Mouse (Mus musculus) liver, embryonic 12.5 days (tissue): Measurements from ENCODE around the gene 9230112D13Rik. TPM values are rescaled to one million over a fixed set of nuclear protein-coding genes. Genes with fewer than 3 reads are reported as not detected.

Experiments
- ATAC-seq: fragments of 200-750 bp; cut with Nextera tagmentation; 2 replicates; pipeline ENCODE4 v1.8.0; 2017; ENCODE audit warnings: moderate number of reproducible peaks, mild to moderate bottlenecking, moderate library complexity
- H3K27ac ChIP-seq: fragments of 300-500 bp; sonication (generic); 2 replicates; pipeline ENCODE4 v1.5.1; 2016; ENCODE audit warnings: mild to moderate bottlenecking
- H3K27me3 ChIP-seq: fragments of 300-500 bp; sonication (generic); replicated peaks from 2 replicates; pipeline ENCODE4 v1.6.1; 2016; ENCODE audit warnings: mild to moderate bottlenecking, moderate library complexity
- H3K36me3 ChIP-seq: fragments of 300-500 bp; sonication (generic); 2 replicates; pipeline ENCODE4 v1.6.1; 2016; ENCODE audit warnings: mild to moderate bottlenecking, moderate library complexity
- H3K4me1 ChIP-seq: fragments of 300-500 bp; sonication (generic); 2 replicates; pipeline ENCODE4 v1.6.1; 2016
- H3K4me2 ChIP-seq: fragments of 300-500 bp; sonication (generic); 2 replicates; pipeline ENCODE4 v1.6.1; 2016; ENCODE audit warnings: mild to moderate bottlenecking, moderate library complexity
- H3K4me3 ChIP-seq: fragments of 300-500 bp; sonication (generic); 2 replicates; pipeline ENCODE4 v1.5.1; 2016; ENCODE audit warnings: mild to moderate bottlenecking, moderate library complexity
- H3K9ac ChIP-seq: fragments of 300-500 bp; sonication (generic); 2 replicates; pipeline ENCODE4 v1.6.1; 2016; ENCODE audit warnings: mild to moderate bottlenecking, moderate library complexity
- H3K9me3 ChIP-seq: fragments of 300-500 bp; sonication (generic); replicated peaks from 2 replicates; pipeline ENCODE4 v1.6.1; 2016; ENCODE audit warnings: mild to moderate bottlenecking, moderate library complexity
- WGBS: fragments of 180-500 bp; shearing (Covaris S2); methylation state at CpG from one replicate; pipeline ENCODE4 v1.1.7; 2016; ENCODE audit not compliant: insufficient replicate concordance; 5-methylcytosine and 5-hydroxymethylcytosine counted together
- polyA plus RNA-seq: library from polyadenylated mRNA; unstranded; fragments of >200 nt; fragmentation: Nextera tagmentation; extraction: Ambion mirVana; gene quantifications from 2 replicates; pipeline ENCODE4 v1.2.1, GENCODE M21; 2016

Gene 9230112D13Rik
- polyA plus RNA-seq, 1 experiment from 2014 or later, result not detected

- Histone ChIP-seq H3K4me2 (no peak overlapping the region), H3K9ac (no peak overlapping the region), H3K9me3 (no peaks in the 10 kb centered on the region), H3K4me3 (no peak overlapping the region), H3K27me3 (peaks cover 60% of the 10 kb centered on the region), H3K36me3 (no peaks in the 10 kb centered on the region), H3K27ac (no peak overlapping the region), H3K4me1 (peaks cover 51% of the 10 kb centered on the region)
- WGBS, result 19% methylated on average over 7 of the region's 7 CpGs
- ATAC-seq, result no peak
Observed at GRCm38 (mm10) chr14:34505309-34505708, 17.3 kb downstream of the 9230112D13Rik start.

DNA sequence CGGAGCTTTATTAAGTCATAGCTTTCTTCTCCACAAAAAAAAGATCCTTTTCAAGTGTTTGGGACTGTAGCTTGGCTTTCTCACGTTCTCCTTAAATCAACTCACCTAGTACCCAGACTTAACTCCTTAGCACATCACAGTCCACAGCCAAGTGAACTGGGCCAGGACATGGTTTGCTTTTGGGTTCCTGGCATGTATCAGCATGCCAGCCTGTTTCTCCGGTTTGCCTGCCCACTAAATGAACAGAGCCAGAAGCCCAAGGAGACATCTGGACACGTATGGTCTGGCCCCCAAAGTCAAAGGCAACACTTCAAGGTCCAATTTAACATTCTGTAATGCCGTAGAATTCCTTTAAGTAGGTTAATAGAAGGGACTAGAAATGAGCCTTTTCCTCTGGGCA, 18.2 kb downstream of the 9230112D13Rik start:
- Histone ChIP-seq H3K9ac (no peak overlapping the region), H3K36me3 (no peaks in the 10 kb centered on the region), H3K27me3 (peaks cover 68% of the 10 kb centered on the region), H3K27ac (no peak overlapping the region), H3K4me2 (no peak overlapping the region), H3K4me3 (no peak overlapping the region), H3K4me1 (peaks cover 56% of the 10 kb centered on the region), H3K9me3 (no peaks in the 10 kb centered on the region)
- WGBS, result 85% methylated on average over 5 of the region's 5 CpGs
- no peak for ATAC-seq

DNA sequence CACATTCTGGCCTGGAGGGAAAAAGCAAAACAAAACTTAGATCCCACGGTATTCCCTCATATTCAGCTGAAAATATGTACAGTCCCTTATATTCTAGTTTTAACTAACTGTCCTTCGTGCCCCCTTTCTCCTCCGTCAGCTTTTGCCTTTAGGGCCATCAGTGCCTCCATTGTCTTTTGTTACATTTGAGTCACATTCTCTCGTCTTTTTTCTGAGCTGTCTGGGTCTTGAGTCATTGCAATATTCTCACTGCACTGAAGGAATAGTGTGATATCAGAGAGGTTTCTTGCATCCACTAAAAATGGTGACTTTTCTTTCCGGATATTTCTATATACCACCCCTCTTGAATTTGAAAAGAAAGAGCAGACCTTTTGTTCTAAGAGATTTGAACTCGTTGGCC, 18.8 kb downstream of the 9230112D13Rik start:
- H3K4me1 ChIP-seq, result peaks cover 50% of the 10 kb centered on the region
- peak overlapping the region; percentile 96; the same call in 1 of the 2 replicates for H3K4me2 ChIP-seq
- peaks cover 73% of the 10 kb centered on the region for H3K27me3 ChIP-seq

GRCm38 (mm10) chr14:34503325-34503647, 19.3 kb downstream of the 9230112D13Rik start, which contains the start of gene Bmpr1a:
Gene Bmpr1a, minus strand, starts transcription at chr14:34503341.
- 10% methylated on average over 15 of the region's 15 CpGs for WGBS
- peak within 1 kb of the TSS; percentile 85 for H3K9ac ChIP-seq
- peaks cover 46% of the 10 kb centered on the region for H3K4me1 ChIP-seq
- no peaks in the 10 kb centered on the region for H3K9me3 ChIP-seq
- H3K27ac ChIP-seq, result peak within 1 kb of the TSS; percentile 80
- peak within 1 kb of the TSS; percentile 96 for H3K4me2 ChIP-seq
- H3K27me3 ChIP-seq, result peaks cover 73% of the 10 kb centered on the region
- peak within 1 kb of the TSS; percentile 77 for H3K4me3 ChIP-seq
- H3K36me3 ChIP-seq, result no peaks in the 10 kb centered on the region
- no peak for ATAC-seq

More for the DNA sequence above, 18.8 kb downstream of the 9230112D13Rik start:
- Histone ChIP-seq H3K4me3 (no peak overlapping the region), H3K9ac (no peak overlapping the region), H3K9me3 (no peaks in the 10 kb centered on the region), H3K27ac (no peak overlapping the region), H3K36me3 (no peaks in the 10 kb centered on the region)
- no peak for ATAC-seq
- 67% methylated on average over 6 of the region's 6 CpGs for WGBS

DNA sequence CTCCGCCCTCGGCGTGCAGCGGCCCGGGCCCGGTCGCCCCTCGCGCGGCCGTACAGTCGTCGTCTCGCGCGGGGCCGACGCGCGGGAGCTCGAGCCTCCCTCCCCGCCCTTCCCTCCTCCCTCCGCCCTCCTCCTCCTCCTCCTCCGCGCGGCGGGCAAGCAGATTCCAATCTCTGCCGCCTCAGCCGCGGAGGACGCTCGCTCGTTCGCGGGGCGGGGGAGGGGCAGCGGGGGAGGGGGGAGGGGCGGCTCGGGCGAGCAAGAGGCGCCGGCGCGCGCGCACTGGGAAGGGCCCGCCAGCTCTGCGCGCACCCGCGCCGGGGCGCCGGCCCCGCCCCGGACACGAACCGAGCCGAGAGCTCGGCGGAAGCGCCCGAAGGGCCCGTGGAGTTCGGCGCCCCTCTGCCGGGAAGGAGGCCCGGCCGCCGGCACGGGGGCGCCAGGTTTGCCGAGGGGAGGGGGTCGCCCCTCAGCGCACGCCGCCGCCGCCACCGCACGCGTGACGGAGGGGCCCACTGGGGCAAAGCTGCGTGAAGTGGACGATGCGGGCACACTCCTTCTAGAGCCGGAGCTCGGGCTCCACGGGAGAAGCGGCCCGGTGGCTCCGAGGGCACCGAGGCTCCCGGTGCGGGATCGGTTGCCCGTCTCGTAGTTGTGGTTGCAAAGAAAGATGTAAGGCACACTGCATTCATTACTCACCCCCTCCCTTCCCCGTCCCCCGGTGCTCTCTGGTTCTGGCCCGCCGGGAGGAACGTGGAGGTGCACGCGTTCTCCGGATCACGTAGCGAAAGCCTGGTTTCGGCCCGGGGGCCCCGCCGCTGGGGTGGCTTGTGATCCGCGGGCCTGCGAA, 19.9 kb downstream of the 9230112D13Rik start:
- H3K36me3 ChIP-seq, result no peaks in the 10 kb centered on the region
- peak overlapping the region; percentile 96 for H3K4me2 ChIP-seq
- peak overlapping the region; percentile 80 for H3K27ac ChIP-seq
- H3K9ac ChIP-seq, result peak overlapping the region; percentile 85
- H3K4me3 ChIP-seq, result peak overlapping the region; percentile 77
- under 1% methylated on average over 98 of the region's 115 CpGs for WGBS
- peak; percentile 80 for ATAC-seq
- H3K9me3 ChIP-seq, result no peaks in the 10 kb centered on the region
- peaks cover 73% of the 10 kb centered on the region for H3K27me3 ChIP-seq
- H3K4me1 ChIP-seq, result peaks cover 40% of the 10 kb centered on the region

- H3K27me3 ChIP-seq, result peaks cover 73% of the 10 kb centered on the region
- under 1% methylated on average over 62 of the region's 77 CpGs for WGBS
- peaks cover 35% of the 10 kb centered on the region for H3K4me1 ChIP-seq
- peak; percentile 36 for ATAC-seq
- peak overlapping the region; percentile 85 for H3K9ac ChIP-seq
- H3K36me3 ChIP-seq, result no peaks in the 10 kb centered on the region
- peak overlapping the region; percentile 77 for H3K4me3 ChIP-seq
- H3K4me2 ChIP-seq, result peak overlapping the region; percentile 96
- peak overlapping the region; percentile 80 for H3K27ac ChIP-seq
- no peaks in the 10 kb centered on the region for H3K9me3 ChIP-seq
Observed at GRCm38 (mm10) chr14:34501804-34502474, 20.7 kb downstream of the 9230112D13Rik start.

DNA sequence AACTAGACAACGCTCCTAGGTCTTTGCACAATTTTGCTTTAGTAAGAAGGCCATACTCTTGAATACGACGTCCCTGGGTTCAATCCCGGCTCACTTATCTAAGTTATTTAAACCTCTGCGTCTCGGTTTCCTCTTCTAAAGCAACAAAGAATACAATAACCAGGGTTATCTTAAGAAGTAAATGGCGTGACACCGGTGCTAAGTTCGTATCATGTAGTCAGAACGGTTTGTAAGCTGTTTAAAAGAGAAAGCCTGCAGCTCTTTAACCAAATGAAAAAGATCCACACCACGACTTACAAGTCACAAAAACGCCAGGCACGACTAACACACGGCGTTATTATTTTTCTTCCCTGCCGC, 21.2 kb downstream of the 9230112D13Rik start:
- WGBS, result 2% methylated on average over 16 of the region's 16 CpGs
- H3K27me3 ChIP-seq, result peaks cover 70% of the 10 kb centered on the region

DNA sequence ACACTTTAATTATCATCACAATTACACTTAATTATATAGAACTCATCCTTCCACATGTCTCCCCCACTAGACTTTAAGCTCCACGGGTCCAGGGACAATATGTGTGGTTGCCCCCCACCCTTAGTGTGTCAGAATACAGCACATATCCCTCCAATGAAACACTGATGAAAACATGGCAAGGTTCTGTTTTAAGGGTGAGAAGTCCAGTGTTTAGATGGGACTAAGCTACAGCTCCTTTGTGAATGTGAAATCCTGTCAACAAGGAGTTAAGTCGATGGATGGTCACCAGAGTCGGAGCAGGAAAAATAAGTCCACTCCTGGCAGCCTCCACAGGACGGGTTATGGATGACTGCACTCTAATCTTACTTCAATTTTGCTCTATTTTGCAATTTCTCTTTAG, 22.3 kb downstream of the 9230112D13Rik start:
- 35% methylated on average over 4 of the region's 4 CpGs for WGBS
- peaks cover 32% of the 10 kb centered on the region for H3K4me1 ChIP-seq
- no peak overlapping the region for H3K9ac ChIP-seq
- H3K27ac ChIP-seq, result no peak overlapping the region
- H3K9me3 ChIP-seq, result no peaks in the 10 kb centered on the region
- no peak for ATAC-seq
- peak overlapping the region; percentile 96 for H3K4me2 ChIP-seq
- H3K27me3 ChIP-seq, result peaks cover 59% of the 10 kb centered on the region
- H3K36me3 ChIP-seq, result no peaks in the 10 kb centered on the region
- H3K4me3 ChIP-seq, result no peak overlapping the region

More for the DNA sequence above, 21.2 kb downstream of the 9230112D13Rik start:
- H3K9ac ChIP-seq, result peak overlapping the region; percentile 85
- no peaks in the 10 kb centered on the region for H3K36me3 ChIP-seq
- peak overlapping the region; percentile 77 for H3K4me3 ChIP-seq
- H3K4me2 ChIP-seq, result peak overlapping the region; percentile 96
- no peak for ATAC-seq
- H3K9me3 ChIP-seq, result no peaks in the 10 kb centered on the region
- H3K27ac ChIP-seq, result no peak overlapping the region
- H3K4me1 ChIP-seq, result peaks cover 35% of the 10 kb centered on the region

- H3K4me1 ChIP-seq, result peaks cover 27% of the 10 kb centered on the region
- H3K4me2 ChIP-seq, result no peak overlapping the region
- 62% methylated on average over 4 of the region's 4 CpGs for WGBS
- H3K36me3 ChIP-seq, result no peaks in the 10 kb centered on the region
- no peak overlapping the region for H3K27ac ChIP-seq
- no peak for ATAC-seq
- H3K9me3 ChIP-seq, result no peaks in the 10 kb centered on the region
- H3K4me3 ChIP-seq, result no peak overlapping the region
- no peak overlapping the region; the same call in 1 of the 2 replicates for H3K9ac ChIP-seq
- peaks cover 54% of the 10 kb centered on the region for H3K27me3 ChIP-seq
Observed at GRCm38 (mm10) chr14:34499664-34500063, 22.9 kb downstream of the 9230112D13Rik start.

- Histone ChIP-seq H3K4me1 (peaks cover 22% of the 10 kb centered on the region), H3K4me3 (no peak overlapping the region), H3K27ac (no peak overlapping the region), H3K4me2 (no peak overlapping the region), H3K9me3 (no peaks in the 10 kb centered on the region), H3K36me3 (no peaks in the 10 kb centered on the region), H3K27me3 (peaks cover 33% of the 10 kb centered on the region), H3K9ac (no peak overlapping the region)
- WGBS, result 61% methylated on average over 3 of the region's 3 CpGs
- ATAC-seq, result no peak
Observed at GRCm38 (mm10) chr14:34497346-34497745, 25.3 kb downstream of the 9230112D13Rik start.

DNA sequence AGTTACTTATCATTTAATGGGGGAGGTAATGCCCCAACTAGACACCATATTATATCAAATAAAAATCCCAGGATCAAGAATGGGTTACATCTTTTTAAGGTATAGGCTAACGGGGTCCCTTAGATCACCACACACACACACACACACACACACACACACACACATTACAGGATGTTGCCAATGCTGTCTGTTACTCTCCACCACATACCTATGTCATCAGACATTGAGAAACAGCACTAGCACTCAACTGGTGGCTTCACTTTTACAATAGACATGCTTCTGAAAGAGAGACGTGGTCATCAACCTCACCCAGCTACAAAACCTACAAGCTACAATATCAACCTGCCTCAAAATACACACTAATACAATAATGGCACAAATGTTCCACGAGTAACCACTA, 28.9 kb downstream of the 9230112D13Rik start:
- H3K9ac ChIP-seq, result no peak overlapping the region
- H3K36me3 ChIP-seq, result no peaks in the 10 kb centered on the region
- no peak overlapping the region for H3K4me2 ChIP-seq
- H3K4me1 ChIP-seq, result peaks cover 3% of the 10 kb centered on the region; the same call in 1 of the 2 replicates
- WGBS, result 62% methylated on average over 3 of the region's 3 CpGs
- H3K27ac ChIP-seq, result no peak overlapping the region
- no peaks in the 10 kb centered on the region; the same call in 1 of the 2 replicates for H3K27me3 ChIP-seq
- H3K4me3 ChIP-seq, result no peak overlapping the region
- no peaks in the 10 kb centered on the region for H3K9me3 ChIP-seq
- no peak for ATAC-seq

DNA sequence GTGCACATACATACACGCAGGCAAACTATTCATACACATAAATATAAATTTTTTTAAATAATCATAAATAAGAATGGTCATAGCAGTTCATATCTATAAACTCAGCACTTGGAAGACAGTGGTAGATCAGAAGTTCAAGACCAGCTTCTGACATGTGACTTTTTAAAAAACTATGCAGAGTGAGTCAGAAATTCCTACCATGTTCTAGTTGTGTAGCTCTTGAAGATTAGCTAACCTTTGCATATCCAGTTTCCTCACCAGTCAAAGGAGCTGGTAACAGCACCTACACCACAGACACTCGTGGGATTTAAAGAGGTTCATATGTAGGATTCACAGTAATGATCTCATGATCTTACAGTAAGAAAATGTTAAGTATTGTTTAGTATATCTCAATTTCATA, 29.9 kb downstream of the 9230112D13Rik start:
- WGBS, result 78% methylated on average over 2 of the region's 2 CpGs
- Histone ChIP-seq H3K4me1 (peaks cover 3% of the 10 kb centered on the region; the same call in 1 of the 2 replicates), H3K36me3 (no peaks in the 10 kb centered on the region), H3K4me3 (no peak overlapping the region), H3K27ac (no peak overlapping the region), H3K4me2 (no peak overlapping the region), H3K27me3 (no peaks in the 10 kb centered on the region; the same call in 1 of the 2 replicates), H3K9ac (no peak overlapping the region), H3K9me3 (no peaks in the 10 kb centered on the region)
- ATAC-seq, result no peak
